8 mouse cellular contexts compared by ENCODE assay signal in the genomic region with DNA sequence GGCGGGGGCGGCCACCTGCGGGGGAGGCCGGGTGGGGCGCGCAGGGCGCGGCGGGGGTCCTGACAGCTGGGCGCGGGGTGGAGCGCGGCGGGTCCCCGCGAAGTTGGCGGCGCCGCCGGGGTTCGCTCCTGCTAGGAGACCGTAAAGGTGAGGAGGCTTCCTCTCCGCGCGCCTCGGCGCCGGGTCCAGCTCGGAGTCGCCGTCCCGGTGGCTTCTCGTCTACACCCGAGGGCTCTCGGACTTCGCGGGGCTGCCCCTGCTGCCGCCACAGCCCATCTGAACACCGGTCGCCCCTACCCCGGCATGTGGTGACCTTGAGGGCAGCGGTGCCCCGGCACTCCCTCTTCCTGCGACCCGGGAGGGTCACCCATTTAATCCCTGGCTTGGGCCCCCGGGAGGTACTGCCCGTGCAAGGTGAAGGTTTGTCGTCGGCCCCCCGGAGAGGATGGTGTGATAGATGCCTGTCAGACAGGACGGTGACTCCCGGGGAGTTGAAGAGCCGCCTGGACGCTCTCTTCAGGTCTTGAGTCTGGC. TPM values are rescaled to one million over a fixed set of nuclear protein-coding genes. Genes with fewer than 3 reads are reported as not detected.
DNase-seq lines count a peak whose midpoint lies in the region; ATAC-seq lines count a peak whose summit lies in the region.

No protein-coding gene starts in this region.

- no peaks in the 10 kb centered on the region for H3K9me3 ChIP-seq in liver, embryonic 16.5 days (replicated peaks; ENCODE audit: control insufficient read depth, low read length)
- H3K9me3 ChIP-seq in neural tube, embryonic 15.5 days (replicated peaks) = no peaks in the 10 kb centered on the region

- no peak for ATAC-seq in liver, embryonic 16.5 days (ENCODE audit: low read depth)
- peak; percentile 6; the same call in 1 of the 2 replicates for ATAC-seq in neural tube, embryonic 15.5 days (ENCODE audit: low FRiP score)

- H3K27me3 ChIP-seq in liver, embryonic 16.5 days (ENCODE audit: control insufficient read depth, insufficient read depth, low read depth, low read length) = no peaks in the 10 kb centered on the region
- H3K27me3 ChIP-seq in neural tube, embryonic 15.5 days (replicated peaks) = no peaks in the 10 kb centered on the region

- intact Hi-C loops in left cerebral cortex, postnatal 10 days (cut with DNase I) = loop anchor here (5.0 to 10.0 kb wide), 3 partner anchors 167 to 421 kb away; no protein-coding TSS in a partner anchor

- peaks cover 14% of the 10 kb centered on the region for H3K4me1 ChIP-seq in liver, embryonic 16.5 days (ENCODE audit: control insufficient read depth, low read depth, low read length)
- peaks cover 17% of the 10 kb centered on the region; the same call in 1 of the 2 replicates for H3K4me1 ChIP-seq in neural tube, embryonic 15.5 days

- peak; percentile 36 to 70 for DNase-seq in left cerebral cortex, postnatal 10 days (ENCODE audit: extremely low spot score in 1 of 2, low spot score in 2 of 2)
- no peak for DNase-seq in left cerebral cortex, adult 9 months (ENCODE audit: low spot score in 2 of 2)
- peak; percentile 11 for DNase-seq in c-Kit-negative CD71-positive TER-119-positive erythroid progenitor cells, embryonic 14.5 days (ENCODE audit: low read depth, low spot score)
- peak; percentile 60 for DNase-seq in gastrocnemius, postnatal 10 days
- DNase-seq in induced T-regulatory cell, adult 2 months (ENCODE audit: low read depth) = peak; percentile 63
- DNase-seq in thymus, postnatal 4 days = peak; percentile 76

- peak overlapping the region; percentile 98 for H3K27ac ChIP-seq in liver, embryonic 16.5 days (ENCODE audit: low read length)
- peak overlapping the region; percentile 100 for H3K27ac ChIP-seq in neural tube, embryonic 15.5 days (replicated peaks)

- H3K4me2 ChIP-seq in liver, embryonic 16.5 days (ENCODE audit: low read depth, low read length) = peak overlapping the region; percentile 96
- peak overlapping the region; percentile 73 for H3K4me2 ChIP-seq in neural tube, embryonic 15.5 days

- peak overlapping the region; percentile 99 for H3K4me3 ChIP-seq in liver, embryonic 16.5 days (ENCODE audit: low read depth, low read length)
- peak overlapping the region; percentile 96 for H3K4me3 ChIP-seq in neural tube, embryonic 15.5 days (replicated peaks)

- peak overlapping the region; percentile 98 for H3K9ac ChIP-seq in liver, embryonic 16.5 days (ENCODE audit: low read depth, low read length)
- H3K9ac ChIP-seq in neural tube, embryonic 15.5 days (replicated peaks) = peak overlapping the region; percentile 97

- no peaks in the 10 kb centered on the region for H3K36me3 ChIP-seq in liver, embryonic 16.5 days (ENCODE audit: control insufficient read depth, insufficient read depth)
- no peaks in the 10 kb centered on the region for H3K36me3 ChIP-seq in neural tube, embryonic 15.5 days

- WGBS in liver, embryonic 16.5 days (ENCODE audit: insufficient replicate concordance) = under 1% methylated on average over 52 of the region's 54 CpGs
- under 1% methylated on average over 39 of the region's 54 CpGs for WGBS in neural tube, embryonic 15.5 days

RNA-seq across cellular contexts. Expression of gene Atp2b1, which starts 1.3 kb away (rescaled TPM):
- 100 to 1,000 TPM; 655 to 659 TPM for total RNA-seq in left cerebral cortex, postnatal 10 days (2021)
- total RNA-seq in gastrocnemius, postnatal 10 days (2021) = 10 to 100 TPM; 69.6 to 77.5 TPM
- 27.4 and 29.0 TPM in 2 replicates for polyA plus RNA-seq in liver, embryonic 16.5 days (2015; fragmentation: Nextera tagmentation; extraction: Ambion mirVana)
- 372 and 398 TPM in 2 replicates for polyA plus RNA-seq in neural tube, embryonic 15.5 days (2015; fragmentation: Nextera tagmentation; extraction: Ambion mirVana)

Comparison
In these comparisons a context has a peak if more than half of its experiments do, and no peak if none do; other contexts are left out.
1. DNase-seq: peak in left cerebral cortex, postnatal 10 days (2 of 2), c-Kit-negative CD71-positive TER-119-positive erythroid progenitor cells, embryonic 14.5 days (single experiment), gastrocnemius, postnatal 10 days (single experiment), induced T-regulatory cell, adult 2 months (single experiment) and thymus, postnatal 4 days (single experiment); none in left cerebral cortex, adult 9 months (0 of 2).
2. RNA of gene Atp2b1, which starts 1.3 kb away (total RNA-seq): 655 to 659 TPM in left cerebral cortex, postnatal 10 days; 69.6 to 77.5 TPM in gastrocnemius, postnatal 10 days; every median in the first group is over 4 times any median in the second.